Mouse (Mus musculus): Measurements from ENCODE around the gene Sf3a2.

DNA sequence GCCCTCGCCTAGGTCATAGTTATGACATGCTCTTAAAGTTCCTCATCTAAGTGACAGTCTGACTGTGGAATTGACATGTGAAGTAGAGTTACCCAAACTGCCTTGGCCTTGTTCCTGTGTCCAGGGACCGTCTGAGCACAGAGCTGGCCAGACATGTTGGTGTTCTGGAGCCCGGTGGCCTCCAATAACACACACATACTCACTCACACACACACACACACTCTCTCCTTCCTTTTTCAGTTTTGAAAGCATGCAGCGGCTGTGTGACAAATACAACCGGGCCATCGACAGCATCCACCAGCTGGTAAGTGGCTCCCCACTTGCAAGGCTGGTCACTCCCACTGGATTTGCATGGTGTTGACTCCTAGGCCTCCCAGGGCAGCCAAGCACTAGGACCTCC is 29.6 kb upstream of the Sf3a2 start:
- TF ChIP-seq POLR2A (IDR thresholded peaks at IDR 0.05; ENCODE audit: insufficient read length, low read depth) (no peak), MAX (IDR thresholded peaks at IDR 0.05; ENCODE audit: low read depth) (no peak), E2F4 (IDR thresholded peaks at IDR 0.05; ENCODE audit: insufficient read depth) (no peak), SRF (IDR thresholded peaks at IDR 0.05; ENCODE audit: control insufficient read depth, insufficient read length, low read depth) (no peak), TCF12 (IDR thresholded peaks at IDR 0.05; ENCODE audit: insufficient read depth, poor library complexity, severe bottlenecking) (no peak), USF1 (IDR thresholded peaks at IDR 0.05; ENCODE audit: low read depth) (no peak), POLR2AphosphoS2 (IDR thresholded peaks at IDR 0.05; ENCODE audit: insufficient read length, low read depth) (no peak), MYOD1 (IDR thresholded peaks at IDR 0.05; ENCODE audit: control insufficient read depth in 1 of 3, insufficient read length in 2 of 3, low read depth in 2 of 3) (no peak), REST (IDR thresholded peaks at IDR 0.05; ENCODE audit: insufficient read depth, insufficient read length) (no peak), MYOG (IDR thresholded peaks at IDR 0.05; ENCODE audit: control insufficient read depth in 1 of 3, insufficient read depth in 1 of 3, insufficient read length in 2 of 3, low read depth in 2 of 3) (no peak), CEBPB (IDR thresholded peaks at IDR 0.05; ENCODE audit: insufficient read depth, poor library complexity, severe bottlenecking) (no peak), TCF3 (IDR thresholded peaks at IDR 0.05; ENCODE audit: insufficient read length, low read depth) (no peak)
